Mouse (Mus musculus): ENCODE measurements around the gene Gne. TPM values are rescaled to one million over a fixed set of nuclear protein-coding genes. Genes with fewer than 3 reads are reported as not detected.
A peak's percentile ranks its signal among the peaks of the same experiment; 100 is the strongest.

Gene Gne
- total RNA-seq, 1 experiment from 2014 or later, result 22.9 TPM

- no peak for ATAC-seq (ENCODE audit: extremely low read depth, insufficient number of reproducible peaks, low FRiP score, poor library complexity, severe bottlenecking)
These were observed 52.5 kb downstream of the Gne start for GRCm38 (mm10) chr4:44031521-44031920.

GRCm38 (mm10) chr4:44029661-44030066, 54.3 kb downstream of the Gne start:
- ATAC-seq (ENCODE audit: extremely low read depth, insufficient number of reproducible peaks, low FRiP score, poor library complexity, severe bottlenecking), result no peak

GRCm38 (mm10) chr4:44028303-44029135, 55.5 kb downstream of the Gne start:
- ATAC-seq (ENCODE audit: extremely low read depth, insufficient number of reproducible peaks, low FRiP score, poor library complexity, severe bottlenecking), result no peak

GRCm38 (mm10) chr4:44025570-44025969, 58.4 kb downstream of the Gne start:
- no peak for ATAC-seq (ENCODE audit: extremely low read depth, insufficient number of reproducible peaks, low FRiP score, poor library complexity, severe bottlenecking)

GRCm38 (mm10) chr4:44024241-44024640, 59.7 kb downstream of the Gne start:
- no peak for ATAC-seq (ENCODE audit: extremely low read depth, insufficient number of reproducible peaks, low FRiP score, poor library complexity, severe bottlenecking)

- no peak for ATAC-seq (ENCODE audit: extremely low read depth, insufficient number of reproducible peaks, low FRiP score, poor library complexity, severe bottlenecking)
These were observed 60.3 kb downstream of the Gne start for GRCm38 (mm10) chr4:44023681-44024080.

- no peak for ATAC-seq (ENCODE audit: extremely low read depth, insufficient number of reproducible peaks, low FRiP score, poor library complexity, severe bottlenecking)
These were observed 61.2 kb downstream of the Gne start for GRCm38 (mm10) chr4:44022766-44023165.

- ATAC-seq (ENCODE audit: extremely low read depth, insufficient number of reproducible peaks, low FRiP score, poor library complexity, severe bottlenecking), result peak; percentile 35
These were observed 61.7 kb downstream of the Gne start for GRCm38 (mm10) chr4:44022323-44022722.

- no peak for ATAC-seq (ENCODE audit: extremely low read depth, insufficient number of reproducible peaks, low FRiP score, poor library complexity, severe bottlenecking)
These were observed 67.2 kb downstream of the Gne start for GRCm38 (mm10) chr4:44016791-44017190.

- no peak for ATAC-seq (ENCODE audit: extremely low read depth, insufficient number of reproducible peaks, low FRiP score, poor library complexity, severe bottlenecking)
These were observed 67.9 kb downstream of the Gne start for GRCm38 (mm10) chr4:44016071-44016470.

GRCm38 (mm10) chr4:44013391-44014070, 70.4 kb downstream of the Gne start:
- ATAC-seq (ENCODE audit: extremely low read depth, insufficient number of reproducible peaks, low FRiP score, poor library complexity, severe bottlenecking), result no peak

GRCm38 (mm10) chr4:44012376-44013367, 71.3 kb downstream of the Gne start:
- peak; percentile 86 for ATAC-seq (ENCODE audit: extremely low read depth, insufficient number of reproducible peaks, low FRiP score, poor library complexity, severe bottlenecking)

GRCm38 (mm10) chr4:44011799-44012198, 72.2 kb downstream of the Gne start:
- ATAC-seq (ENCODE audit: extremely low read depth, insufficient number of reproducible peaks, low FRiP score, poor library complexity, severe bottlenecking), result no peak

GRCm38 (mm10) chr4:44010893-44011292, 73.1 kb downstream of the Gne start:
- no peak for ATAC-seq (ENCODE audit: extremely low read depth, insufficient number of reproducible peaks, low FRiP score, poor library complexity, severe bottlenecking)

- ATAC-seq (ENCODE audit: extremely low read depth, insufficient number of reproducible peaks, low FRiP score, poor library complexity, severe bottlenecking), result no peak
These were observed 73.8 kb downstream of the Gne start for GRCm38 (mm10) chr4:44010176-44010575.

- no peak for ATAC-seq (ENCODE audit: extremely low read depth, insufficient number of reproducible peaks, low FRiP score, poor library complexity, severe bottlenecking)
These were observed 79.2 kb downstream of the Gne start for GRCm38 (mm10) chr4:44004623-44005409.

GRCm38 (mm10) chr4:44004126-44004525, 79.9 kb downstream of the Gne start, which contains the start of gene Clta:
TSS of gene Clta (plus strand) at chr4:44004452.
- no peak for ATAC-seq (ENCODE audit: extremely low read depth, insufficient number of reproducible peaks, low FRiP score, poor library complexity, severe bottlenecking)

GRCm38 (mm10) chr4:44003622-44004021, 80.4 kb downstream of the Gne start:
- ATAC-seq (ENCODE audit: extremely low read depth, insufficient number of reproducible peaks, low FRiP score, poor library complexity, severe bottlenecking), result no peak

Measured in neutrophil, adult 5-6 weeks (primary cell).